Mouse (Mus musculus): ENCODE measurements around the gene Ms4a2.

Ms4a2 gene

GRCm38 (mm10) chr19:11623551-11623950 is at the start of gene Ms4a2:
Gene Ms4a2 (minus strand): TSS chr19:11623719.
- DNase-seq (ENCODE audit: low read depth, low spot score) = no peak

GRCm38 (mm10) chr19:11661562-11661961 is 38.0 kb upstream of the Ms4a2 start:
- DNase-seq (ENCODE audit: low read depth, low spot score) = no peak

- no peak for DNase-seq (ENCODE audit: low read depth, low spot score)
Observed at GRCm38 (mm10) chr19:11660459-11660858, 36.9 kb upstream of the Ms4a2 start, which contains the start of gene Oosp2. Gene Oosp2 (minus strand): TSS chr19:11660559.

GRCm38 (mm10) chr19:11659142-11659541 is 35.6 kb upstream of the Ms4a2 start:
- no peak for DNase-seq (ENCODE audit: low read depth, low spot score)

- no peak for DNase-seq (ENCODE audit: low read depth, low spot score)
Observed at GRCm38 (mm10) chr19:11649564-11649963, 26.0 kb upstream of the Ms4a2 start.

GRCm38 (mm10) chr19:11646166-11646565 is 22.6 kb upstream of the Ms4a2 start:
- no peak for DNase-seq (ENCODE audit: low read depth, low spot score)

- no peak for DNase-seq (ENCODE audit: low read depth, low spot score)
Observed at GRCm38 (mm10) chr19:11640732-11641131, 17.2 kb upstream of the Ms4a2 start, which contains the start of gene Ms4a3. Gene Ms4a3 (minus strand): TSS chr19:11640851.

- DNase-seq (ENCODE audit: low read depth, low spot score) = no peak
Observed at GRCm38 (mm10) chr19:11639038-11639437, 15.5 kb upstream of the Ms4a2 start.

GRCm38 (mm10) chr19:11635572-11635971 is 12.1 kb upstream of the Ms4a2 start:
- no peak for DNase-seq (ENCODE audit: low read depth, low spot score)

GRCm38 (mm10) chr19:11634330-11634729 is 10.8 kb upstream of the Ms4a2 start:
- no peak for DNase-seq (ENCODE audit: low read depth, low spot score)

GRCm38 (mm10) chr19:11633732-11634131 is 10.2 kb upstream of the Ms4a2 start:
- no peak for DNase-seq (ENCODE audit: low read depth, low spot score)

GRCm38 (mm10) chr19:11625231-11625630 is 1.7 kb upstream of the Ms4a2 start:
- DNase-seq (ENCODE audit: low read depth, low spot score) = no peak

GRCm38 (mm10) chr19:11624800-11625199 is 1.3 kb upstream of the Ms4a2 start:
- no peak for DNase-seq (ENCODE audit: low read depth, low spot score)

- no peak for DNase-seq (ENCODE audit: low read depth, low spot score)
Observed at GRCm38 (mm10) chr19:11617983-11618382, 5.5 kb downstream of the Ms4a2 start.

- DNase-seq (ENCODE audit: low read depth, low spot score) = no peak
Observed at GRCm38 (mm10) chr19:11614805-11615204, 8.7 kb downstream of the Ms4a2 start.

GRCm38 (mm10) chr19:11613776-11614443 is 9.6 kb downstream of the Ms4a2 start:
- no peak for DNase-seq (ENCODE audit: low read depth, low spot score)

- no peak for DNase-seq (ENCODE audit: low read depth, low spot score)
Observed at GRCm38 (mm10) chr19:11613084-11613483, 10.4 kb downstream of the Ms4a2 start.

GRCm38 (mm10) chr19:11612293-11612692 is 11.2 kb downstream of the Ms4a2 start:
- no peak for DNase-seq (ENCODE audit: low read depth, low spot score)

- peak; percentile 26 for DNase-seq (ENCODE audit: low read depth, low spot score)
Observed at GRCm38 (mm10) chr19:11611541-11611945, 12.0 kb downstream of the Ms4a2 start.

GRCm38 (mm10) chr19:11608172-11608571 is 15.3 kb downstream of the Ms4a2 start:
- no peak for DNase-seq (ENCODE audit: low read depth, low spot score)

- no peak for DNase-seq (ENCODE audit: low read depth, low spot score)
Observed at GRCm38 (mm10) chr19:11604603-11605002, 18.9 kb downstream of the Ms4a2 start, which contains the start of gene Ms4a6d. Gene Ms4a6d (minus strand): TSS chr19:11604849.

- no peak for DNase-seq (ENCODE audit: low read depth, low spot score)
Observed at GRCm38 (mm10) chr19:11602026-11602425, 21.5 kb downstream of the Ms4a2 start.

- DNase-seq (ENCODE audit: low read depth, low spot score) = no peak
Observed at GRCm38 (mm10) chr19:11601349-11601748, 22.2 kb downstream of the Ms4a2 start.
